Mouse (Mus musculus) thymus, postnatal 25 days (tissue): ENCODE results near the gene Wfdc9.

Experiments
- DNase-seq: peaks from one replicate; pipeline ENCODE4 v3.0.0; 2022

The Wfdc9 gene

DNA sequence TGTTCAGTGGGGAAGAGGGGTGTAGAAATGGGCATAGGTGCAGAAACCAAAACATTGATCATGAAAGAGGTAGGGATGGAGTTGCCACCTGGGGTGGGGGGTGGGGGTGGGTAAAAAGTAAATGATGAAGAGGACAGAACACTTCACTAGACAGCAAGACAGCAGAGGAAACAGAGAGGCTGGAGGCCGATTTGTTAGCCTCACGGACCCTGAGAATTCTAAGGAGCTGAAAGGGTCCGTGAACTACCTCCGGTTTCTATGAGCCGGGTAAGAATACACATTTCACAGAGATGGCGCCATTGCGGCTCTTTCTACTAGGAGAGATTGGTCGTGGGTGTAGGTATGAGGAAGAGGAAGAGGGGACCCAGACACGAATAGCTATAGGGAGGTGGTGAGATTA lies at the start of gene Wfdc9:
Gene Wfdc9, minus strand, starts transcription at position 101 of the 400 bp plus-strand sequence.
- DNase-seq, result no peak

DNA sequence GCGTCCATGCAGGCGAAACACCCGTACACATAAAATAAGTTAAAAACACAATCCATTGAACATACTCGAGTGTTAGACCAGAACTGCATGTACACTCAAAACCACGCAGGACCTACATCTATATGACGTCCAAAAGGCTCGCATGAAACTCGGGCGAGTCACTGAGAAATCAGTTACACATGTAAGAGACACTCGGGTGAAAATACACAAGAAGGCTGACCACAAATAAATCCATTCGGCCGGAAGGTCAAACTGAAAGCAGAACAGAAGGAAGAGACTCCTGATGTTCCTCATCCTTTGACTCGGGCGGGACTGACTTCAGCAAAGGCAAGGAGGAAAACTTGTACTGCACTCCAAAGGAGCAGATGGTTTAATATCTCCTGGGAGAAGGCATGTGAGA lies 49.6 kb upstream of the Wfdc9 start:
- no peak for DNase-seq

DNA sequence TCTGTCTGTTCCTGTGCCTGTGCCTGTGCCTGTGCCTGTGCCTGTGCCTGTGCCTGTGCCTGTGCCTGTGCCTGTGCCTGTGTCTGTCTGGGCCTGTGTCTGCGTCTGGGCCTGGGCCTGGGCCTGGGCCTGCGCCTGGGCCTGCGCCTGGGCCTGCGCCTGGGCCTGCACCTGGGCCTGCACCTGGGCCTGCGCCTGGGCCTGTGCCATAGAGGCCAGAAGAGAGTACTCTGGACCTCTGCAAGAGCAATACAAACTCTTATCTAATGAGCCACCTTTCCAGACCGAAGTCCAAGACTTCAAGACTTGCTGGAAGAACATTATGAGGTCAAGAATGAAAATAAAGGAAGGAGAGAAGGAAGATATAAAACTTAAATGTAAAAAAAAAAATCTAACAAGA lies 48.9 kb upstream of the Wfdc9 start:
- DNase-seq, result no peak

DNA sequence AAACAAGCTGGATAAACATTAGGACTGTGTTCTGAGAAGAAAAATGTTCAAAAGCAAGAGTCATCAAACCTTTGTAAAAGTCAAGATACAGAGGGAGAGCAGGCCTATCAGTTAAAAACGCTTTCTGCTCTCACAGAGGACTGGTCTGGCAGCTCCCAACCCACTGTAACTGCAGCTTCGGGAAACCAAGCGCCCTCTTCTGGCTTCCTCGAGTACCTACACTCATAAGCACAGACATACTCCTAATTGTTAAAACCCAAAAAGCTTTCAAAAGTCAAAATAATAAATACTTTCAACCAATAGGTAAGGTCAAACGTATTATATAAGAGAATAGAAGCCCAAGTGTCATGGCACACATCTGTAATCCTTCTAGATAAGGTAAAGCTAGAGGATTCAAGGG lies 47.9 kb upstream of the Wfdc9 start:
- no peak for DNase-seq

DNA sequence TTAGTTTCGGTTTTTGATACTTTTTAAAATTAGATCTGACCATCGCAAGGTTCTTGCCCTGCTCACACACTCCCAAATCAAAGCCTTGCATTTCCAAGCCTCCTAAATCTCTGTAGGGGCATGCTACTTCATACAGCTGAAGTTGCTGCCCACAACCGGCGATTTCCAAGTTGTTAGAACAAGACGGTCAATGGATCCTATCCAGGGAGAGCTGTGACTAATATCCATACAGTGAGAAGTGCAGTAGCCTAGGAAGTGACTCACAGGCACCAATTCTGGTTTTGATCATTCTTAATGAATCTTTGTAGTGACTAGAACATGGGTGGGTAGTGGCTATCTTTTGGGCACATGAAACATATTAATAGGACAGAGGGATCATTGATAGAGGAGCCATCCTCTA lies 45.4 kb upstream of the Wfdc9 start:
- no peak for DNase-seq

DNA sequence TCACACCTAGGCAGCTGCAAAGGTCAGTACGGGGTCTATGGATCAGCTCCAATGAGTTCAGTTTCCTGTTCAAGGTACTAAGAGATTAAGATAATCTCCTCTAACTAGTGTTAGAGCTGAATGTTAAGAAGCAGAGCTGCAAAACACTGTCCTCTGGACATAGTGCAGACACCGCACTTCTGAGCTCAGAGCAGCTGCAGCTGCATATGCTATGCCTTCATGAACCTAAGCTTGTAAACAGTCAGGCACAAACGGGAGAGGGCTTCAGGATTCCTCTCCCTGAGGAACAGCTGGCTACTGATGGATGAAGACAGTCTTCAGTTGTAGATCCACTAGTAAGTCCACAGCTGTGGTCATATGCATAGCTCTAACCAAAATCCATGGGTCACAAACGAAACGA lies 44.6 kb upstream of the Wfdc9 start:
- no peak for DNase-seq

DNA sequence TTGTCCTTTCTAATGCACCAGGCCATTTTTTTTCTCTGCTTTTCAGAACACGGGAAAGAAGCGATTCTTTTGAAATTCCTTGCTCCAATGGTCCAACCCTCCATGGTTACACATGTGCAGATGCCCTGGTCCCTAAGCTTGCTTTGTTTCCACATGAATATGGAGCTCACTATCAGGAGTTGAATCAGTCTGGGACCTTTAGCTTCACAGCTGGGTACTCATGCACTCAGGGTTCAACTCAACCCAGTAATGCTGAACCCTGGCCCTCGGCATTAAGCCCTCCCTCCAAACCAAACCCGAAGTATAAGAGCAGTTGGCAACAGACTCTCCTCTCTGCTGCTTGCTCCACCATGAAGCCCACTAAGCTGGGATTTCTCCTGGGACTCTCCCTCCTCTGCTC lies 41.8 kb upstream of the Wfdc9 start, which contains the start of gene Spint4:
Gene Spint4, plus strand, starts transcription at position 301 of the 400 bp plus-strand sequence.
- no peak for DNase-seq

DNA sequence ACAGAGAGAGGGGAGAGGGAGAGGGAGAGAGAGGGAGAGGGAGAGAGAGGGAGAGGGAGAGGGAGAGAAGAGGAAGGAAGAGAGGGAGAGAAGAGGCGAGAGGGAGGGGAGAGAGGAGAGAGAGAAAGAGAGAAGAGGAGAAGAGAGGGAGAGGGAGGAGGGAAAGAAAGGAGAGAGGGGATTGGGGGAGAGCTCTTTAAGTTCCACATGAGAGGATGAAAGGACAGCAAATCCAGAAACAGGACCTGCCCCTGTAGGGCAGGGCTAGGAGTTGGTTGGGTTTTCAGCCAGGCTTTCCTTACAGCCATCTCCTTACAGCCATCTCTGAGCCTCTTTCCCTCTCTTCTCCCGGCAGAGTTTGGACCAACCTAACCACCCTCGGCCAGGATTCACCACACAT lies 28.4 kb upstream of the Wfdc9 start, which contains the start of gene Wfdc13:
Gene Wfdc13, plus strand, starts transcription at position 301 of the 400 bp plus-strand sequence.
- no peak for DNase-seq

DNA sequence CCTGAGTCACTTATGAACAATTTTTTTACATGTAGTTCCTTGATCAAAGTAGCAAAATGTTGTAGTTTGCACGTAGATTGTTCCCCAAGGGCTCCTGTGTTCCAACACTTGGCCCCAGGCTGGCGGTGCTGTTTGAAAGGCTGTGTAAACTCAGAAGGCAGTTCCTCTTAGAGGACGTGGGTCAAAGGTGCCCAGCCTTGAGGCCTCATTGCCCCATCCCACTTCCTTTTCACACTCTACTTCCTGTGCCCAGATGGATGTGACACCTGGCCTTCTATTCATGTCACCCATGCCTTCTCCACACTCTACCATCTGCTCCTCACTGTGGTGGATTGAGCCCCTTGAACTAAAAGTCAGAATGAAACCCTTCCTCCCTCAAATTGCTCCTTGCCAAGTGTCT lies 23.5 kb upstream of the Wfdc9 start:
- peak; percentile 53 for DNase-seq

DNA sequence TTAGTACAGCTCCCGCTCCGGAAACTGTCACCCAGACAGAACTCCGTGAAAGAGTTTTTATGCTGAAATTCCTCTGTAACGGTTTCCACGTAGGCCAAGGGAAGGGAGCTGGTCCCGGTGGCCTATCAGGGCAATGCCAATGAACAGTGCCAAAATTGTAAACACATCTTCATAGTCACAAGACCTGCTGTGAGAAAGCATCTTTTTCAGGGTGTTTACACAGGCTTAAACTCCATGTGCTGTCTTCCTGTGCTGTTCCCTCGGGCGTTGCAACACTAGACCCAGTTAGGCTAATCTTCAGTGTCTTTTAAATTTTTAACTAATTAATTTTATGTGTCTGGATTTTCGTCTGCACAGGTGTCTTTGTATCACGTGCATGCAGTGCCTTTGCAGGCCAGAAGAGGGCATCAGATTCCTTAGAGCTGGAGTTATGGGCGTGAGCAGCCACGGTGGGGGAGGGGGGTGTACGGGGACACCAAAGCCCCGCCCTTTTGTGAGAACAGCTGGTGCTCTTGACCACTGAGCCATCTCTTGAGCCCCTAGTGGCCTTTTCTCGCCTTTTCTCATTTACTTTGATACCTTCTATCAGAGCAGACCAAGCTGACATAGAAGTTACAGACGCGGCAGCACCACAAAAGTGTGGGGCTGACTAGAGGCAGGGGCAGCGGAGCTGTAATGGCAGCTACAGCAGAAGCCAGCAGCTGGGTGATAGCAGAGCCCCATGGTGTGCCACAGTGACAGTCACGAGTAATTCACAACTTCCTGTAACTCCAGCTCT lies 22.7 kb upstream of the Wfdc9 start:
- peak; percentile 82 for DNase-seq

DNA sequence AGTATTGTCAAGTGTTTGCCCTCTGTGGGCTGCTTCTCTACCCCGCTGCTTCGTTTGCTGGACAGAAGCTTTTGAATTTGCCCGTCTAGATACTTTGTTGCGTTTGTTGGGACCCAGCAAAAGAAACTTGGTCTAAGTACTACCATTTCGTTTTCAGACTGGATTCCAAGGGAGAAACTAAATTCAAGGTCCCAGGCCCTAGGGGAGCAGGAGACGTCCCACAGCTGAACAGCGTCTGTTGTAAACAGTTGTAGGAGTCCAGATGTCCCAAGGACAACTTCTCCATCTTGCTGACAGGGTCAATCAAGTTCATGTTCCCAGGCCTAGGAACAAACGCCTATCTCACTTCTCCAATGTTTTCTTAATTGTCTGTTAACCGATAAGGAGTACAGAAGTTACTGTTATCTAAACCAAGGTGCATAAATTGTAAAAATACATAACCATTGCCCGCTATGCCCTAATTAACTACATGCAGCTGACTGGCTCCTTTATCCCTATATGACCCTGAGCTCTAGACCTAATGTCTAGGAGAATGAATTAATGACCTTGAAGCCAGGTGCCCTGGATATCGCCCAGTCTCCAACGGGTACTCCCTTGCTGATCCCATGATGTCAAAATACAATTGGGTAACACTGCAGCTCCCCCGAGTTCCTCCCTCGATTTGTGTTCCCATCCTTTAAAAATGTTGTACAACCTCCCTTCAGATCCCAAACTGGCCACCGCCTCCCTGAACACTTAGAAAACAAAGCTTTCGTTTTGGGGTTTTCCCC lies 20.7 kb upstream of the Wfdc9 start:
- no peak for DNase-seq

DNA sequence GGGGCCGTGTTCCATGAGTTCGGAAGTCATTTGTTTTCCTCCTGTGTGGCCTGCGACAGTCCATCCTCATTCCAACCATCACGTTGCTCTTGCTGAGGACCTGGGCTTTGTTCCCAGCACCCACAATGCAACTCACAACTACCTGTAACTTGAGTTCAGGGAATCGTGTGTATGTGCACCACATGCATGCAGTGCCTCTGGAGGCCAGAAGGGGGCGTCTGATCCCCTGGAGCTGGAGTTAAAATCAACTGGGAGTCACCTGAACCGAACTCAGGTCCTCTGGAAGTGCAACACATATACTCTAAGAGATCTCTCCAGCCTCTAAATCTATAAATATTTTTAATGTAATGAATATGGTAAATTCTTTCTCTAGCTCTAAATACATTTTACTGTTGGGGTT lies 19.7 kb upstream of the Wfdc9 start:
- DNase-seq, result no peak

DNA sequence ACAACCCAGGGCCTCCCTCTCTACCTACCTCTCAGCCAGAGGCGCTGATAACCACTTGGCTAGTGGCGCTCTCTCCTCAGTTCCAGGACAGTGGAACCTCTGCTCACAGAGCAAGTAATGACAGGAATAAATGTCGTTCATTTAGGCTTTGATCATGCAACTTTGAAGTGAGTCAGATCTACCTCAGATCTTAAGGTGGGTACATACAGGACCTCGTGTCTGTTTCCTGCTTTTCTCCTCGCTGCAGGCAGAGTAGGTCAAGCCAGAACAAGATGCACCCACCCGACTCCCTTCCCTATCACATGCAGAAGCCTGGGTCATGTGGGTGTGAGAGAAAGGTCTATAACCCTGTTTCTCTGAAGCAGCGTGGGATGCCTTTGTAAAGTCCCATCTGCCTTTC lies 17.6 kb upstream of the Wfdc9 start, which contains the start of gene Wfdc11:
Gene Wfdc11, minus strand, starts transcription at position 101 of the 400 bp plus-strand sequence.
- no peak for DNase-seq

DNA sequence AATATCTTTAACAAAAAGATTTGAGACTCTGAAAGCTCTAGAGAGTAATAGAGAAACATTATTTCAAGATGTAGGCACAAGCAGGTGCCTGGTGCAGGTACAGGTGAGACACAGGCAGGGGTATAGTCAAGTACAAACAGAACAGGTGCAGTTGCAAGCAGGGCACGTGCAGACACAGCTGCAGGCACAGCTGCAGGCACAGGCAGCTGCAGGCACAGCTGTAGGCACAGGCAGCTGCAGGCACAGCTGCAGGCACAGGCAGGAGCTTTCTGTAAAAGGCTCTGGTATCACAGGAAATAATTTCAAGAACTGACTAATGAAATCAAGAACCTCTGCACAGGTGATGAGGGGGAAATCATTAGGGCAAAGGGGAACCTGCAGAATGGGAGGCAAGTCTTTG lies 14.6 kb upstream of the Wfdc9 start:
- no peak for DNase-seq

DNA sequence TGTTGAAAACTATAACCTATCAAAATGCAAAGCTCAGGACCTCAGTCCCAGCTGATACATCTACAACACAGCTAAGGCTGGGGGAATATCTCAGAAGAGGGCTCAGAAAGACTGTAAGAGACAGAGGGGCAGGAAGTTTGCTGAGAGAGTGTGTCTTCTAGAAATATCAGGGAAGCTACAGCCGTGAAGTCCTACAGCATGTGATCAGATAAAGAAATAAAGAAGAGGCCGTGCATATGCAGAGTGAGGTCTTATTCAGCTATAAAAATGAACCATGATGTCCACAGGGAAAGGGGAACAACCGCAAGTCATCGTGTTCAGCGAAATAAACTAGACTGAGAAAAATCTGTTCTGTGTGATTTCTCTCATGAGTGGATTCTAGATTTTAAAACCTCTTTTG lies 13.9 kb upstream of the Wfdc9 start:
- DNase-seq, result no peak

DNA sequence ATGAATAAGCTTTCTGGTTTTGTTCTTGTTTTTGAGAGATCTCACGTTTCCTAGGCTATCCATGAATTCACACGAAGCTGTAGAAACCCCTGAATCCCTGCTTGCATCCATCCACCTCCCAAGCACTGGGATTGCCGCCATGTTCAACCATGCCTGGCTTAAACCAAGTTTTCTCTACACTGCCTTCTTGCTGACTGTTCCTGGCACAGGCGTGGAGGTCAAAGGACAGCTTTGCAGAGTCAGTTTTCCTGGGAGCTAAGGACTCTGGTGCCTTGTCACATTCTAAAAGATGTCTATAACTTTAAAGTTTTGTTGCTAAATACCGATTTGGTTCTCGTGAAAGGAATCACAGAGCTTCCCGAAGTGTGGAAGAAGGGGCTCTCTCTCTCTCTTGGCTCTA lies 8.5 kb upstream of the Wfdc9 start:
- DNase-seq, result no peak

DNA sequence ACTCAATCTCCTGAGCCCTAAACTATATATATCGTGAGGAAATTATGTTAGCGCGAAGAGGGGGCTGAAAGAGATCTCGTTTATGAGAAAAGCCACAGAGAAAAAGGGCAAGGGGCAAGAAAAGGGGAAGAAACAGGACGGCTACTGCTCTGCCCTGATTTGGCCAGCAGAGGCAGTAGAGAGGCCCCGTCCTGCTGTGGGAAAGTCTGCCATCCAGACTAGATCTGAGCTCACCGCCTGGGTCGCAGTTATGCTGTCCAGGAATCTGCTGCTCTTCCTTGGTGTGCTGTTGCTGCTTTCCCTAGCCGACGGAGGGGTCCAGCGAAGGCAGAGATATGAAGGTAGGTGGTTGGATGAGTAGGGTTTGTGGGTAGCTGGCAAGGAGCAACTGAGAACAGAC lies 525 bp downstream of the Wfdc9 start, which contains the start of gene Wfdc10:
Gene Wfdc10, plus strand, starts transcription at position 189 of the 400 bp plus-strand sequence.
- peak; percentile 52 for DNase-seq

DNA sequence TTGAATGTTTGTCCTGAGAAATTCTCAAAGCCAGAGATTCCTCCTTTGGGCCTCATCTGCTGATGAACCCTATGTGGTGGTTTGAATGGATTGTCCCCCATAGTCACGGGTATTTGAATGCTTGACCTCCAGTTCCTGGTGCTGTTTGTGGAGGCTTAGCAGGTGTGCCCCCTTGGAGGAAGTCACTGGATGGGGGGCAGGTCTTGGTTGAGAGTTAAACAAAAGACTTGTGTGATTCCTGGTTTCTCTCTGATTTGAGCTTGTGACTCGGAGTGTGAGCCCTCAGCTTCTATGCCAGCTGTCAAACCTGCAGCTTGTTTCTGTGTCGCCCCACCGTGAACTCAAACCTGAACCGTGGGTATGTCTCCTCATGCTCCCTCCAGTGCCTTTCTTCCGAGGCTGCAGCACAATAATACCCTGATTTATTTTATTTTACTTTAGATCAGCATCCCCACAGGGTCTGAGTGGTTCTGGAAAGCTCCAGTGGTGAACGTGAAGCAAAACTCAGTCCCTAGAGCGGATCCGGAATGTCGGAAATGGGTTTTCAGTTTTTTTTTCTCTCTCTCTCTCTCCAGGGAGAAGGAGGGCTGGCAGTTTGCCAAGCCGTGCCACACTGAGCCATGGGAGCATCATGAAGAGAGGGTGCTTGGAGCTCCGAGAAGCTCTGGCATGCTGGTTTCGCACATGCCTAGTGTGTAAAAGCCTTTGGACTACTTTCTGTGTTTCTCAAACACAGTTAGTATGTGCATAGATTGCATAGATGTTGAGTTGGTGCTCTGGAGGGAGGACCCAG lies 14.3 kb downstream of the Wfdc9 start:
- no peak for DNase-seq

DNA sequence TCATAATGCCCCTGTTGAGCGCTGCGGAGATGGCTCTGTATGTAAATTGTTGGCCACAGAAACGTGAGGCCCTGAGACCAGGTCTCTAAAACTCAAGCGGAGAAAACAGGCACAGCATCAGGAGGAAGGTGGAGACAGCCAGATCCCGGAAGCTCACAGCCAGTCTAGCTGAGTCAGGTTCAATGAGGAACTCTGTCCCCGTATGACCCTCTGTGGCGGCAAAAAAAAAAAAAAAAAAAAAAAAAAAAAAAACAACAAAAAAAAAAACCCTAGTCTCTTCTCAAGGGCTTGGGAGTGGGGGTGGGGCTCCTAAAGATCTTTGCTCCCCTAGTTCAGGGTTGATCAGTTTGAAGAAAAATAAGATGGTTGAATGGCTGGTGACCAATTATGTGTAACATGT lies 15.3 kb downstream of the Wfdc9 start:
- DNase-seq, result no peak

DNA sequence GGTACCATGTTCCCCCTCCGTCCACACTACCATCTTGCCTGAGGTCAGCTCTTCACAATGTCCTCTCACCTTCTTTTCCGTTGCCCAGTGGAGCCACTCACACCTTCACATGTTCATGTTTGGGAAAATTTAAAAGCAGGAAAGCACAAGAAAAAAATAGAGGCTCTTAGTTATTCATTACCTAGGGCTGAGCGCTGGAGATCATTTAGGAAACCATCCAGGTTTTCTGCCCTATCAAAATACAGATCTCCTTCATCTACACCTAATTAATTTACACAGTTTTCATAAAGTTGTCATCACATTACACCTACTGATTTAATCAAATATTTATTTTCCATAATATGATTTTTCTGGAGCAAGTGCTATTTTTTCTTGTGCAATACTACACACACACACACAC lies 17.7 kb downstream of the Wfdc9 start, which contains the start of gene Wfdc16:
Gene Wfdc16, minus strand, starts transcription at position 101 of the 400 bp plus-strand sequence.
- no peak for DNase-seq

DNA sequence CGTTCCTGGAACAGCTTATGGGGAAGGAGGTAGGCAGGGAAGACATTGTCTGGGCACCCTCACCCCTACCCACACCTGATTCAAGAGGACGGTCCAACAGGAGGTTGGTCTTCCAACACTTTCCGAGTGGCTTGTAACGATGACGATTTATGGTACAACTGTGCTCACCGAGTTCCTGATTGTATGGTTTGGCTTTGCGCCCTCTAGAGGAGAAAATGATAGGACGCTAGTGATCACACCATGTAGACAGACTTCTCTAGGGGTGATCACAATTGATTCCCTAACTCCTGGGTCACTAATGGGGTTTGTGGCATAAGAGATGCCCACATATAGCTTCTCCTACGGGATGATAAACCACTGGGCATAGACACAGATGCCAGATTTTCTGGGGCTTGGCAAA lies 21.1 kb downstream of the Wfdc9 start:
- DNase-seq, result peak; percentile 7

DNA sequence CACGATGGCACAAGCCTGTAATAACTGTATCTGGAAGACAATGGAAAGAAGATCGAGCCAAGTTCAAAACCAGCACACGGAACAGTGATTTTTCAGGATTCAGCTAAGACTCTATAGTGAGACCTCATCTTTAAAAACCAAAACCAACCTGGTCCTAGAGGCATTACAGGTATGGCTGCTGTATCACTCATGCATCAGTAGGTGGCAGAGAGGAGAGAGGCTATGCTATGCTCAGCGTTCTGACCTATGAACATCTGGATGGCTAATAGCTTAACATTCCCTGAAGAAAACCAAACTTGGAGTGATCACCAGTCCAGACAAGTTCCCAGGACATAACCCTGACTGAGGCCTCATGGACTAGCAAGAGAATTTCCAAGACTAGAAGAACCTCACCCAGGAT lies 34.6 kb downstream of the Wfdc9 start:
- no peak for DNase-seq

DNA sequence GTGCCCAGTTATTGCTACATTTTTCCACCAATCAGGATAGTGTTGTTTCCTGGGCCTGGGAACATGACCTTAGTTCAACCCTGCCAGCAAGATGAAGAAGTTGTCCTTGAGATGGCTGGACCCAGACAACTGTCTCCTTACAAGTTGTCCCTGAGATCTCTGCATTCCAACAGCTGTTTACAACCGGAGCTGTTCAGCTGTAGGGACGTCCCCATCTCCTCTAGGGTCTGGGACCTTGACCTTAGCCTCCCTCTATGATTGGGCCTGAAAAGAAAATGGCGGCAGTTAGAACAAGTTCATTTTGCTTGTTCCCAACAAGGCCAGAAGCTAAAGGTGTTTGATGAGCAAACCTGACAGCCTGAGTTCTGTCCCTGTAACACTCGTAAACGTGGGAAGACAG lies 37.3 kb downstream of the Wfdc9 start:
- DNase-seq, result no peak
